Mouse (Mus musculus) heart, postnatal 0 days (tissue): ENCODE data around the gene Sbno1. TPM values are rescaled to one million over a fixed set of nuclear protein-coding genes. Genes with fewer than 3 reads are reported as not detected.
A peak's percentile ranks its signal among the peaks of the same experiment; 100 is the strongest.

Experiments used
- ATAC-seq: fragments of 200-750 bp; cut with Nextera tagmentation; 2 replicates; pipeline ENCODE4 v1.8.0; 2017; ENCODE audit warnings: low read depth, moderate number of reproducible peaks, moderate library complexity; ENCODE audit not compliant: insufficient read depth
- DNase-seq: peaks from one replicate; pipeline ENCODE4 v3.0.0-alpha.2; 2016; ENCODE audit warnings: low spot score
- H3K27ac ChIP-seq: fragments of 300-500 bp; sonication (generic); 2 replicates; pipeline ENCODE4 v1.5.1; 2014; ENCODE audit warnings: low read depth, mild to moderate bottlenecking
- H3K27me3 ChIP-seq: fragments of 300-500 bp; sonication (generic); 2 replicates; pipeline ENCODE4 v1.6.1; 2014; ENCODE audit warnings: low read length, mixed read lengths; ENCODE audit not compliant: control insufficient read depth, insufficient read depth
- H3K36me3 ChIP-seq: fragments of 300-500 bp; sonication (generic); replicated peaks from 2 replicates; pipeline ENCODE4 v1.6.1; 2014; ENCODE audit warnings: low read length, mixed read lengths; ENCODE audit not compliant: control insufficient read depth, insufficient read depth
- H3K4me1 ChIP-seq: fragments of 300-500 bp; sonication (generic); 2 replicates; pipeline ENCODE4 v1.6.1; 2014; ENCODE audit warnings: antibody characterized with exemption; ENCODE audit not compliant: control insufficient read depth, insufficient read depth
- H3K4me2 ChIP-seq: fragments of 300-500 bp; sonication (generic); 2 replicates; pipeline ENCODE4 v1.6.1; 2014; ENCODE audit warnings: low read depth, mild to moderate bottlenecking, low read length, moderate library complexity
- H3K4me3 ChIP-seq: fragments of 300-500 bp; sonication (generic); 2 replicates; pipeline ENCODE4 v1.5.1; 2014; ENCODE audit warnings: low read depth, low read length
- H3K9ac ChIP-seq: fragments of 300-500 bp; sonication (generic); replicated peaks from 2 replicates; pipeline ENCODE4 v1.6.1; 2014; ENCODE audit warnings: low read depth, low read length, mixed read lengths
- H3K9me3 ChIP-seq: fragments of 300-500 bp; sonication (generic); replicated peaks from 2 replicates; pipeline ENCODE4 v1.6.1; 2016; ENCODE audit warnings: low read length; ENCODE audit not compliant: control insufficient read depth
- CTCF ChIP-seq: IDR thresholded peaks from 2 replicates; pipeline ENCODE4 v1.5.1; 2016; ENCODE audit warnings: antibody characterized with exemption, control low read depth, low read depth
- EP300 ChIP-seq: IDR thresholded peaks from 2 replicates; pipeline ENCODE4 v1.6.1; 2016; ENCODE audit warnings: antibody characterized with exemption, low read depth
- WGBS: fragments of 180-500 bp; shearing (Covaris S2); extraction: QIAGEN DNeasy Blood & Tissue Kit; methylation state at CpG from one replicate; pipeline ENCODE4 v1.1.7; 2014; 5-methylcytosine and 5-hydroxymethylcytosine counted together
- polyA plus RNA-seq: library from polyadenylated mRNA; unstranded; fragments of >200 nt; fragmentation: Nextera tagmentation; extraction: Ambion mirVana; gene quantifications from 2 replicates; pipeline ENCODE4 v1.2.1, GENCODE M21; 2015
- total RNA-seq: library from RNA; depleted of rRNA; stranded (reverse); fragments of >200 nt; gene quantifications from 2 replicates; pipeline ENCODE4 v1.2.3, GENCODE M21; 2014; ENCODE audit warnings: low replicate concordance

Gene Sbno1
- total and polyA plus RNA-seq, 2 experiments from 2014 or later: 33.8 to 52.8 TPM

GRCm38 (mm10) chr5:124440094-124440701 lies 14.4 kb upstream of the Sbno1 start:
- no peaks in the 10 kb centered on the region for H3K9me3 ChIP-seq
- DNase-seq (peak; percentile 76), ATAC-seq (peak; percentile 74)
- H3K4me3 ChIP-seq: peak overlapping the region; percentile 73
- TF ChIP-seq EP300 (no peak), CTCF (peak; percentile 44)
- peak overlapping the region; percentile 72 for H3K9ac ChIP-seq
- H3K36me3 ChIP-seq: no peaks in the 10 kb centered on the region
- no peaks in the 10 kb centered on the region for H3K27me3 ChIP-seq
- peak overlapping the region; percentile 93 for H3K27ac ChIP-seq
- peaks cover 11% of the 10 kb centered on the region; the same call in 1 of the 2 replicates for H3K4me1 ChIP-seq
- under 1% methylated on average over 30 of the region's 30 CpGs for WGBS
- H3K4me2 ChIP-seq: peak overlapping the region; percentile 77

DNA sequence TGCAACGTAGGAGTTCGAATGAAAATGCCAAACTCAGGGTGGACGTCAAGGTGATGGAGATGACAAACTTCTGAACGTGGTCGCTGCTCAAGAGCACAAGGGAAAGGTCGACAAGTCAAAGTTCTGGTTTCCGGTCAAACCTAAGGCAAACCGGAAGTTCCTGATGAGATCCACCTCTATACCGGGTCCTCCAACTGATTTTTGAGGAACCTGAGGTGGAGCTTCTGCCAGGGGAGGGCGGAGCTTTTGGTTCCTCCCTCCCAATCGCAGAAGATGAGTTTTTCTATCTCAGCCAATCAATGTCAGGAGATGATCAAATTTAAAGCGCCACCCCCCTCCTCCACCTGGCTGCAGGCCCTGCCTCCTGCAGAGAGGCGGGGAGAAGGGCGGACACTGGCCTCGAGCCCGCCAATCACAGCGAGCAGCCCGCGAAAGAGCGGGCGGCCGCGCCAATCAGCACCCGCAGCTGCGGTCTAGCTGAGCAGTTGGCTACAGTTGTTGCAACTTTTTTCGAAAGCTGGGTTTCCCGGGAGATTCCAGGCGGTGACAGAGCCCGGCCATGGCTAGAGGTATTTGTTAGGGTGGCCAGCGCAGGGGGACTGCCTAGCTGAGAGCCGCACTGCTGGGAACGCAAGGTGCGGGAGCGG lies 13.8 kb upstream of the Sbno1 start, which contains the start of gene Kmt5a:
TSS of gene Kmt5a (plus strand) at position 484 of the 647 bp plus-strand sequence.
- Histone ChIP-seq H3K27me3 (no peaks in the 10 kb centered on the region), H3K9me3 (no peaks in the 10 kb centered on the region), H3K27ac (peak within 1 kb of the TSS; percentile 93), H3K9ac (peak within 1 kb of the TSS; percentile 72), H3K4me1 (peaks cover 7% of the 10 kb centered on the region; the same call in 1 of the 2 replicates), H3K4me3 (peak within 1 kb of the TSS; percentile 73), H3K4me2 (peak within 1 kb of the TSS; percentile 77), H3K36me3 (no peaks in the 10 kb centered on the region)
- DNase-seq (peak; percentile 95), ATAC-seq (peak; percentile 96)
- peak; percentile 42; the same call in 1 of the 2 replicates for TF ChIP-seq EP300
- 0 out of 2 replicates have a peak, but pooled peaks have one; percentile 15 for TF ChIP-seq CTCF
- under 1% methylated on average over 34 of the region's 34 CpGs for whole genome bisulfite sequencing

- H3K4me3 ChIP-seq: no peak overlapping the region
- H3K27me3 ChIP-seq: no peaks in the 10 kb centered on the region
- no peak overlapping the region for H3K9ac ChIP-seq
- peak overlapping the region; percentile 93 for H3K27ac ChIP-seq
- no peaks in the 10 kb centered on the region for H3K36me3 ChIP-seq
- WGBS: 58% methylated on average over 5 of the region's 5 CpGs
- H3K9me3 ChIP-seq: no peaks in the 10 kb centered on the region
- TF ChIP-seq CTCF (no peak), EP300 (no peak)
- H3K4me2 ChIP-seq: no peak overlapping the region
- DNase-seq: no peak
- peaks cover 5% of the 10 kb centered on the region; the same call in 1 of the 2 replicates for H3K4me1 ChIP-seq
- ATAC-seq: no peak
Measured at GRCm38 (mm10) chr5:124438746-124439145, 12.9 kb upstream of the Sbno1 start.

GRCm38 (mm10) chr5:124438229-124438628 lies 12.4 kb upstream of the Sbno1 start:
- TF ChIP-seq EP300 (no peak), CTCF (peak; percentile 62)
- no peak overlapping the region for H3K9ac ChIP-seq
- H3K27ac ChIP-seq: peak overlapping the region; percentile 93
- peak; percentile 25 for DNase-seq
- no peaks in the 10 kb centered on the region for H3K27me3 ChIP-seq
- no peaks in the 10 kb centered on the region for H3K9me3 ChIP-seq
- H3K4me2 ChIP-seq: no peak overlapping the region
- WGBS: 72% methylated on average over 5 of the region's 5 CpGs
- no peak overlapping the region for H3K4me3 ChIP-seq
- peaks cover 5% of the 10 kb centered on the region; the same call in 1 of the 2 replicates for H3K4me1 ChIP-seq
- ATAC-seq: no peak
- no peaks in the 10 kb centered on the region for H3K36me3 ChIP-seq

DNA sequence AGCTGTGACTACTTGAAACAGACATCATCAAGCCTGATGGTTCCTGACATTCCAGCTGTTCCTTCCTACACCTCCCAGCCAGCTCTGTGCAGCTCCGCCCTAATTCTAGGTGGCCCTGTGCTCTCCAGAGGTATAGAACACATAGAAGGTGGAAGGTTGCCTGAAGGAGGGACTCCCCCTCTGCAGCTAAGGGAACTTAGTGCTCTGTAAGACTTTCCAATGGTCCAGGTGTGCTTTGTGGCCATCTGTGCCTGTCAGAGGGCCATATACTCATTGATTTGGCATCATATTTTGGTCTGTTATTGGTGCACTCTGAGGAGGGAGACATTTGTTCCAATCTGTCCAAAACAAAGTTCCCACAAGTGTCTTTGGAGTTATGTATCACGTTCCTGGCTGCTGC lies 7.2 kb upstream of the Sbno1 start:
- DNase-seq (no peak), ATAC-seq (no peak)
- Histone ChIP-seq H3K4me3 (no peak overlapping the region), H3K27ac (no peak overlapping the region), H3K9me3 (no peaks in the 10 kb centered on the region), H3K9ac (no peak overlapping the region), H3K27me3 (no peaks in the 10 kb centered on the region), H3K4me1 (no peaks in the 10 kb centered on the region), H3K36me3 (no peaks in the 10 kb centered on the region), H3K4me2 (no peak overlapping the region)
- TF ChIP-seq EP300 (no peak), CTCF (no peak)
- WGBS: 65% methylated on average over 2 of the region's 2 CpGs
